Mouse (Mus musculus): ENCODE measurements around the gene Abcc5.
"Not testable (repeated sequence)": the region's sequence is repeated elsewhere in the genome, so short reads cannot be mapped to it uniquely, and the experiment has no call there.

Gene Abcc5

DNA sequence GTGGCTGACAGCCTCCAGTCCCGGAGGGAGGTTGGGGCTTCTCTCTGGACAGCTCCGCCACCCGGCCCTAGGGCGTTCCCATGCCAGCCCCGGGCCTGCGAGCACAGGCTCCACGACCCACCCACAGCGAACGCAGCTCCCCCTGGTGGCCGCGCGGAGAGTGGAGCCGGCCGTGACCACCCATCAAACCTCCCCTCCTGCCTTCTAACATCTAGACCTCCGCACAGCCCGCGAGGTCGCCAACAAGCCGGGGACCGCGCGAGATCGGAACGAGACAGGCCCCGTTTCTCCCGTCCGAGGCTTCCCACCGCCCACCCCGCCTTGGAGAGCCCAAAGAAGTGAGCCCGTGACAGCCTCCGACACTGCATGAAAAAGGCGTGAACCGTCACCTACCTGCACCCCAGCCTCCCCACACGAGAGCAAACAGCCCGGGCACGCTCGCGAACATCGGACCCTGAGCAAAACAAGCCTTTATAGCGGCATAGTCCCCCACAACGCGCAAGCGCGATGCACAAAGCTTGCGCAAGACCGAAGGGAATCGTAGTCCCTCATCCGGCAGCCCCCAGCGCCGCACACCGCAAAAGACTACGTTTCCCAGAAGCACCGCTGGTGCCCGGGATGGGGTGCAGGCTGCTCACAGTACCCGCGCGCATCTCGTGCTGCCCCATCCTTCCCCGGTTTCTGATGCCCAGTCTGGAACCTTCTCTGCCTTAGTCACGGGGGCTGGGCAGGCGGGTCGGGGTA lies at the start of gene Abcc5:
Gene Abcc5, minus strand, starts transcription at position 540 of the 744 bp plus-strand sequence.
- DNase-seq (ENCODE audit: low read depth, low spot score) = peak; percentile 91

DNA sequence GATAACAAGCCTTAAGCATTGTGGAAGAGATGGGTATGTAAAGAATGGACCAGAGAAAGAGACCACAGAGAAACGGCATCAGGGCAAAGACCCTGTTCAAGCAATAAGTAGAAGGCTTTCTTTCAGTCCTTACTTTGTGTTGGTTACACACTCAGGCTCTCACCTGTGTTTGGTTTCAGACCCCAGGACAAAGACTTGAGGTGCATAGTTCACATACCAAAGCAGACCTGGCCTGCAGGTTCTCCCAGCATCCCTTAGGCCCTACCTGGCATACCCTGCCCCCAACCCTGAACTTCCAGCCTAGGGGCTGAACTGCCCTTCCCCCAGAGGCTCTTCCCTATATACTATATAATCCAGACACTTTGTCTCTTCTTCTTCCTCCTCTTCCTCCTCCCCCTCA lies 49.1 kb upstream of the Abcc5 start:
- DNase-seq (ENCODE audit: low read depth, low spot score) = no peak

DNA sequence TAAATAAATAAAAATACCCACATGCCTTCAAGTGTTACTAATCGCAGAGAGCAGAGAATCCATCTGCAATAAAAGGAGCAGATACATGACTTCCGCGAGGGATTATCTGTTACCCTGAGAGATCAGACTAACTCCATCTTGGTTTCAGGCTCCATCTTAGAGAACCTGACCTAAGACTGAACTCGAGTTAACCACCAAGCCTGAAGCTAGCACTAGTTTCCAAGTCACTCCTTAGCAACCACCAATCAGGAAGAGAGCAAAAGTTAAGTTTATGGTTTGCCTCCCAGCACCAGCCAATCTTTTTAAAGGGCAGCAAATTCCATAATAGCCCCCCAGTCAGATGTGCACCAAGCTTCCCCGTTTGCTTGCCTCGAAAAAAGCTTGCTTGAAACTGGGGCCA lies 48.6 kb upstream of the Abcc5 start:
- no peak for DNase-seq (ENCODE audit: low read depth, low spot score)

DNA sequence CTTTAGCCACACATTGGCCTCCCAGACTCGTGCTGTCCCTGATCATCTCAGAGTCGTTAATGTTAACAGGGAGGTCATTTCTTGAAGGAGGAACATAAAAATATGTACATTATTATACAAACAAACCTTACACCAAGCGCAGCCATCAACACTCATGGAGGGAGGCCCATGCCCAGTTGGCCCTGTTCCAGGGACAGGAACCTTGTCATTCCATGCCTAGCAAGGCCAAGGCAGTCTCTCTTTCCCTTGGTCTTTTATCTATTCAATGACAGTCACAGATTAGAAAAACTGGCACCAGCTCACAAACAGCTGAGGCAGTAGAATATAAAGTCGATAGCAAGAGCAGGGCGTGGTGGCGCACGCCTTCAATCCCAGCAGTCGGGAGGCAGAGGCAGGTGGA lies 48.0 kb upstream of the Abcc5 start:
- DNase-seq (ENCODE audit: low read depth, low spot score) = no peak

DNA sequence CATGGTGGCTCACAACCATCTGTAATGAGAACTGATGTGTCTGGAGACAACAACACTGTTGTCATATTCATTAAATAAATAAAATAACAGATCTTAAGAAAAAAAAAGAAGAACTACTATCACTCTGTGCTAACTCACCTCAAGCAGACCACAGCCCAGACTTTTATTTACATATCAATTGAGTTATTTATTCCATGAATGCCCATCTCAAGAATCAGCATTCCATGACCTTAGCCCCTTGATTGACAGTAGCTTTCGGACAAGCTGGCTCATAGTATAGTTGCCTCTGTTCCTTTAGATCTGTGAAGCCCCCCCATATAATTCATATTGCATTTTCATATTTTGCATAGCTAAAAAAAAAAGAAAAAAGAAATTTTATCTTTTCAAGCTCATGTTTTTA lies 47.6 kb upstream of the Abcc5 start:
- DNase-seq (ENCODE audit: low read depth, low spot score) = no peak

DNA sequence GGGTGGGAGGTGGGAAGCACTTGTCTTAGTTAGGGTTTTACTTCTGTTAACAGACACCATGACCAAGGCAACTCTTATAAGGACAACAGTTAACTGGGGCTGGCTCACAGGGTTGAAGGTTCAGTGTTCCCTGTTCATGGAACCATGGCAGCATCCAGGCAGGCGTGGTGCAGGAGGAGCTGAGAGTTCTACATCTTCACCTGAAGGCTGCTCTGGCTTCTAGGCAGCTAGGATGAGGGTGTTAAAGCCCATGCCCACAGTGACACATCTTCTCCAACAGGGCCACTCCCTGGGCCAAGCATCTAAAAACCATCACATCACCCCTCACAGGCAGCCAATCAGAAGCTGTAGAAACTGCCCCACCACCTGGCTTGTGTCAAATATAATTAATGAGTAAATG lies 45.5 kb upstream of the Abcc5 start:
- no peak for DNase-seq (ENCODE audit: low read depth, low spot score)

DNA sequence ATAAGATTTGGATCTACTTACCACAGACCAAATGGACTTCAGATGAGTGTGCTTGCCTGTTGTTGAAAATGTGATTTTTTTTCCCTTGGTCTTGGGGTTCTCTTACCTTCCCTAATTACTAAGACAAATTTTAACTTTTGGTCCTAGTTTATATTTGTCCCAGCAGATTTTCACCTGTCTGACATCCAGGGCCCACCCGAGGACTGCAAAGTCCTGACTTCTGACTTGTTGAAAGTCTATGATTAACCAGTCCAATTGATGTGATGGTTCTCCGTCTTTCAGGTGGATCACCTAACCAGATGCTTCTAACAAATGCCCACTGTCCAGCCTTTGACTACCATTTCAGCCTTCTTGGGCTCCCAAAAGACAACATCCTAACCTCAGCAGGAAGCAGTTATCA lies 44.8 kb upstream of the Abcc5 start:
- DNase-seq (ENCODE audit: low read depth, low spot score) = no peak

DNA sequence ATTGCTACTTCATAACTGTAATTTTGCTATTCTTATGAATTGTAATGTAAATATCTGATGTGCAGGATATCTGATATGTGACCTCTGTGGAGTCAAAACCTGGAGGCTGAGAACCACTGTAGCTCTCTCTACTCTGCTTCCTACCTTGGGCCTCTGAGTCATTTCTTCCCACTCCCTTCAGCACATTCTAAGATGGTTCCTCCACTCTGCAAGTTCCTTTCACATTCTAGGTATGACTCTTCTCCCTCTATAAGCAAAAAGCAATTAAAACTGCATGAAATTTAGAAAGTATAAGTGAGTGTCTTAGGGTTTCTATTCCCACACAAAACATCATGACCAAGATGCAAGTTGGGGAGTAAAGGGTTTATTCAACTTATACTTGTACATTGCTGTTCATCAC lies 38.5 kb upstream of the Abcc5 start:
- DNase-seq (ENCODE audit: low read depth, low spot score) = no peak

DNA sequence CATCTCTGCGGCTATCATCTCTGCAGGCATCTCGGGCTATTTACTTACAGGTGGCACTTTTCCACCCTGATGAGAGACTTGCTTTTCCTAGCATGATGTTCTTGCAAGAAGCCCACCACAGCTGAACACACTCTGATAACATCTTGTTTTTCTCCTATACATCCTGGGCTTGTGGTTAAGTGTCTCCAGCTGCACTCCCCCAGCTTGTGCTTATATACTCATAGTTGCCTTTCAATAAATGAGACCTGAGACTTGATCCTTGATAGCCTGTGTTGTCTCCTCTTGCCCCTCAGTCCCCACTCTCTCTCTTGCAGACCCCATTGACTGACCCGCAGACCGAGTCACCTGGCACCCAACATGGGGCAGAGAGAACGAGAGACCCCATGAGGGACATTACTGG lies 32.5 kb upstream of the Abcc5 start:
- not testable (repeated sequence) for DNase-seq (ENCODE audit: low read depth, low spot score)

DNA sequence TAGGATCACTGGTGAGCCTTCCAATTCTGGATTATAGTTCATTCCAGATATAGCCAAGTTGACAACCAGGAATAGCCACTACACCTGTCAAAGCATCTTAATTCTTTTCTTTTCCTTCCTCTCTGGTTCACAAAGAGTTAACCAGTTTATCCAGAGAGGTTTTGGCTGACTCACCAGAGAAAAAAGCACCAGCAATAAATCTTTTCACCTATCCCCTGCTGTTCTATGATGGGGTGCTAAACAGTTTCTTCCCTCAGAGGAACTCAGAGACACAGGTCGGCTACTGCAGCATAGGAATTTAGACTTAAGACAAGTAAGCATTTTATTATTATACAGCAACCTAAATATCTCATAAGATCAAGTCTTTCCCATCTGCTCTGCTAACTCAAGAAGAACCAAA lies 29.9 kb upstream of the Abcc5 start:
- DNase-seq (ENCODE audit: low read depth, low spot score) = no peak

DNA sequence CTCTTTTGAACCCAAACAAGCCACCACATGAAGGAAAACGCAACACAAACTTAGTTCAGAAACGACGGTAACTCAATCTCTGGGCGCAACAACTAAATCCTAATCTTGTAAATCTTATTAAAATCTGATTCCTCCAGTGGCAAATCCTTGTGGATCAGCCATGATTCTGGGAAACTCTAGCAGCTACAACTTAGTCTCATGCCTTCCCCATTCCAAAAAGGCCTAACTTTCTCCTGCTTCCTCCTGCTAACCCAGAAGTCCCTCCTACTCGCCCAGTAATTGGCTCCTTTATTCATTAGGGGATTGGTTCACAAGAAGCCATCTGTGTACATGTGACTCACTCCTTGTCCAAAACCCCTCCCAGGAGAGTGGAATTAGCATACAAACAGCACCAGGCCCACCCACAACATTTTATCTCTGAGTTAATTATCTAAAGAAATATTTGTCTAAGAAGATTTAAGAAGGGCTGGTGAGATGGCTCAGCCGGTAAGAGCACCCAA lies 28.0 kb upstream of the Abcc5 start:
- DNase-seq (ENCODE audit: low read depth, low spot score) = no peak

DNA sequence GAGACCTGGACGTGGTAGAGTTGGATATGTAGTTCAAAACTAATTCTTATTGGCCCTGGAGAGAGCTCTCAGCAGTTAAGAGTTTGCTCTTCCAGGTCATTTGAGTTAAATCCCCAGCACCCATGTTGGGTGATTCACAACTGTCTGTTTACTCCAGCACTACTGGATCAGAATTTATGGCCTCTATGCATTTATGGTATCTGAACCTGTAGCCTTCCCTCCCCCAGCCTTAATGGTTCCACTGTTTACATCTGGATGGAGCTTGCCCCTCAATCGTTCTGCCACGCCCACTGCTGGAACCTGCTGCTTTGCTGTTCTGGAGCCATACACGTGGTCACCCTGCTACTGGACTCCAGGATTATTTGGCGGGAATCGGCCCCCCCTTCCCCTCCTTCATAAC lies 25.6 kb upstream of the Abcc5 start:
- DNase-seq (ENCODE audit: low read depth, low spot score) = no peak

DNA sequence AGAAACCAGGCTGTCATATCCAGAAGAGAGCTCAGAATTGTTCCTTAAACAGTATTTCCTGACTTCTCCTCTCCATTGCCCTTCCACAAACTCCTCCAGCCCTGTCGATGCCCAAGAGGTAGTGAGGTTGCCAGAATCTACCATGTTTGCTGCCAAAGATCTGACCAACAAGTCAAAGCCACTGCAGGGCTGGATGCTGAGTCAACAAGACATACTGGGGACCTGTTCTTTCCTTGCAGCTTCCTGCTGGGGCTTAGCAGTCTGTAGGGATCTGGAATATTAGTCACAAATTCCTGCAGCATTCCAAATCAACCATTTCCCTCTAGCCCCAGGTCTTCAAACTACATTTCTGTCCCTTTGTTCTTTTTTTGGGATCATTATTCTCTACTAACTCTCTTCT lies 19.7 kb upstream of the Abcc5 start:
- DNase-seq (ENCODE audit: low read depth, low spot score) = no peak

DNA sequence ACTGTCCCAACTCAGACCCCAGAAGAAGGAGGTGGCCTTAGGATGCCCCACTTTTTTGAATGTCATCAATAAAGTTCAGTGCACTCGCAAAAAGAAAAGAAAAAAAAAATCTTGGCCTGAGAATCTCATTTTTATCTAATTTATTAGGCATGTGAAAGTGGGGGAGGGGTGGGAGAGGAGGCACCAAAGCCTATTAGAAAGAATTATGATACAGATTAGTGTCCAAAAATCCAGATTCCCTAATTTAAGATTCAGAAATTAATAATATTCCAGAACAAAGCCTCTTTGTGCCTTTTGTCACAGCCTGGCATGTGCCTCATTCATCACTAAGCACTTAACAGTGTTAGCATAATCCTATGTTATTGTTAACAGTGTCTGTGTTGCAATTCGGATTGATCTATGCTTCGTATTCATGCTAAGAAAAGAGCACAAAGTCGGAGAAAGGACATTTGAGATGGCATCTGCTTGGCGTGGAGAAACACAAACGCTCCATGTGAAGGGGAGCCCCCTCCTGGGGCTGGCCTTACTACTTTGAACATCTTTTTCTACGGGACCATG lies 18.7 kb upstream of the Abcc5 start:
- DNase-seq (ENCODE audit: low read depth, low spot score) = no peak

DNA sequence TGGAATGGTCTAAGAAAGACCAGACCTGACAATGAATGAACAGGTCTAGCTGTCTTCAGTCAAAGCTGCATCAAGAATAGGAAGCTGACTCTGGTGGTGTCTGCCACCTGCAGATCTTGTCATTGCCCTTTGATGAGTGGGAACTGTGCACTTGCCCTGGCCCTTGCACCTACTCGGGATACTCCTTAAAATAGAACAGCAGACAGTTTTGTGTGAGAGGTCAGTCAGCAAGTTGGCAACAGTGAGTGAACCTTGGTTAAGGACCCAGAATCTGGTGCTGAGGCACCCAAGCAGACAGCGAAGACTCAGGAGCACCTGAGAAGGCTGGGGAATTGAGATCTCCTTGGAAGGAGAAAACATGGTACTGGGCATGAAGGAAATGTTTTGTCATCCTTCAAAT lies 16.7 kb upstream of the Abcc5 start:
- peak; percentile 64 for DNase-seq (ENCODE audit: low read depth, low spot score)

DNA sequence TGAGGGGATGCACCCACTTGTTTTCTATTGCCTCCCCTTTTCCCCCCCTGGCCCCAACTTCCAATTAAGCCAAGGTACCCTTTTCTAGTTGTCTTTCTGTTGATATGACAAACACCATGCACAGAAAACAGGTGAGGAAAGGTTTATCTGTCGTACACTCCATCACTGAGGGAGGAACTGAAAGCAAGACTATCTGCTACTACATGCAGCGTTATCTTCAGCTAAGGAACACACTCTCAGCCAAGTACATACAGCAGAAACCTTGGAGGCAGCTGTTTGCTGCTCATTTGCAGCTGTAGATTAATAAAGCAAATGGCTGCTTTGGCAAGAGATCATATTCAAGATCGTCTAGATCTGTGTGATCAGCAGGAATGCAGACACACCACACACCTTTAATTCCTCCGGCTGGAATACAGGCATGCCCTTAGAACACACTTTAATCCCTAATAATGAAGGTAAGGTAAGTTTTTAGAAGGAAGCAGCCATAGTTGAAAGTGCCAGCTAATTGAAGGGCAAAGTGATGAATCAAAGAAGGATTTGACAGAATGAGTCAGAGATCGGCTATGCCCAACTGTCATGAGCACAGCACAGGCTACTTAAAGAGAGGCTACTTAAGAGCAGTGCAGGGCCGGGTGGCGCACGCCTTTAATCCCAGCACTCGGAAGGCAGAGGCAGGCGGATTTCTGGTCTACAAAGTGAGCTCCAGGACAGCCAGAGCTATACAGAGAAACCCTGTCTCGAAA lies 12.7 kb upstream of the Abcc5 start:
- no peak for DNase-seq (ENCODE audit: low read depth, low spot score)

DNA sequence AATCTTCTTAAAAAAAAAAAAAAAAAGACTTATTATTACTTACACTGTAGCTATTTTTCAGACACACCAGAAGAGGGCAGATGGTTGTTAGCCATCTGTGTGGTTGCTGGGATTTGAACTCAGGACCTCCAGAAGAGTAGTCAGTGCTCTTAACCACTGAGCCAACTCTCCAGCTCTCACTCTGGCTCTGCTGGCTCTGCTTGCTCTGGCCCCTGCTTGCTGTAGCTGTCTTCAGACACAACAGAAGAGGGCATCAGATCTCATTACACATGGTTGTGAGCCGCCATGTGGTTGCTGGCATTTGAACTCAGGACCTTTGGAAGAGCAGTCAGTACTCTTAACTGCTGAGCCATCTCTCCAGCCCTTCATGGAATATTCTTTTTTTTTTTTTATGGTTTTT lies 11.9 kb upstream of the Abcc5 start:
- not testable (repeated sequence) for DNase-seq (ENCODE audit: low read depth, low spot score)

DNA sequence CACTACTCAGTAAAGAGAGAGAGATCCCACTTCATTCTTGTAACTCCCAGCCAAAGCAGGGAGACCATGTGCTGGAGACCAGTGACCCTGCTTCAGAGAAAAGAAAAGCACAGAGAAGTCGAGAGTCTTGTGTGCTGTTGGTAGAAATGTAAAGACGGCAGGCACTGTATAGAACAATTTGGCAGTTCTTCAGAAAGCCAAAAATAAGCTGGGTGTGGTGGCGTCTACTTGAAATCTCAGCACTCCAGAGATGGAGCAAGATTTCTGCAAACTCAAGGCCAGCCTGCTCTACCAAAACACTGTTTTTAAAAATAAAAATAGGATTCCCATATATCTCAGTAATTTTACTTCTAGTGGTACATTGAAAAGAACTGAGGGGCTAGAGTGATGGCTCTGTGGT lies 10.1 kb upstream of the Abcc5 start:
- DNase-seq (ENCODE audit: low read depth, low spot score) = no peak

DNA sequence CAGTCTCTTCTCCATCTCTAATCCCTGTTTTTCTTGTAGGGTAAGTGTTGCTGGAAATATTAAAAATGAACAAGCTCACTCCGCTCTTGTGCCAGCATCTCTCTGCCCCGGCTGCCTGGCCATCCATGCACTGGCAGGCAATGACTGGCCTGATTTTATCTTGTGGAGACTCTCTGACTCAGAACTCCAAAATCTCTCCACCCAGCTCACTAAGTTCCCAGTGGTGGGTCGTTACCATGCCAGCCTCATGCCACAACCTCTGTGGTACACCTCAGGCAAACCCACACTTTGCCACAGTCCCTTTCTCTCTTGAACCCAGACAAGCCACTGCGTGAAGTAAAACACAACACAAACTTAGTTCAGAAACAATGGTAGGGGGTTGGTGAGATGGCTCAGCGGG lies 3.1 kb upstream of the Abcc5 start:
- no peak for DNase-seq (ENCODE audit: low read depth, low spot score)

DNA sequence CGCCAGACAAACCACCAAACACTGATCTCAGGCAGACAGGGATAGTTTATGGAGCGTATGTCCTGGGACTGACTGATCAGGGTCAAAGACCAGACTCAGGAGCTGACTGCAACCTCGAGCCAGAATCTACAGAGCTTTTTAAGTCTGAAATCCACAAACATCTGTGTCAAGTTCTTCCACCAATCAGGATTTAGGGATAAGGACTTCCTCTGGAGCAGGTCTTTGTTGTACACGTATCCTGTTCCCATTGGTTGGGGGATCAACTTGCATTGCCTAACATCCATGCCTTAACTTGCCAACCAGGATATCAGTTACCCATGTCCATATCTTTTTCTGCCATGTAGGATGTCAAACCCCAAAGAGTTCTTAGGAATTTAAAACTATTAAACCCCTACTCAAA lies 1.4 kb upstream of the Abcc5 start:
- DNase-seq (ENCODE audit: low read depth, low spot score) = no peak

DNA sequence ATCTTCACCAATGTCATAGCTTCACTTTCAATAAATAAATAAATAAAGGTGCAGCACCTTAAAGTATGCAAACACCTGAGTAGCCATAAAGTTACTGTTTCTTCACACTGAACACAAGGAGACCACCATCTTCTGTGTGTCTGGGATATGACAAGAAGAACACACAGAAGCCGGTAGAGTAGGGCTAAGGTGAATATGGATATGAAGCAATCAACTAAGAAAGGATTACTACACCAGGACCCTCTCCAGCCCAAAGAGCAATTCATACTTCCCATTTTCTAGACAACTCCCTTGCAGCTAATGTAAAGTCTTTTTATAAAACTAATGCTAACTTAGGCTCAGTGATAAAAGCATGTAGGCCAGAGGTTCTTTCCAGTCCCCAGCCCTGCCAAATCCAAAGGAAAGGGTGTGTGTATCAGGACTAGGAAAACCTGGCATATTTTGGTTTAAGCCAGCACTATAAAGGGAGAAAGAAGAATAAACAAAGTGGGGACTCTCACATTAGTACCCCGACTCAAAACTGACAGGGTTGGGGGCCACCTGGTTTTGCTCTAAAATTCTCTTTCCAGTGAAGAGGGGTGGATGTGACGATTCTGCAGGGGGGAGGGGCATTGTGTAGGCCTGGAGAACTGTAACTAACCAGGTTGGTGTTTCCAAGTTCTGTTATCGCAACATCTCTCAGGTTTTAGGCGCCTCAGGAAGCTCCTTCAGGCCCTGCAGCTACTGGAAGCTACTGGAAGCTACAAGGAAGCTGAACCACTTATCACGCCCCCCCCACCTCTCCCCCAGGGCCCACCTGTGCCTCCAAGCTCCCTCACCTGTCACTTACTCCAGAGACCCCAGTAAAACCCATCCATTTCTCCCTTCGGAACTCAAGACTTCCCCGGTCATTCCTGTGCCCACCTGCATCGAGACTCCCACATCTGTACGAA lies 1.2 kb downstream of the Abcc5 start:
- no peak for DNase-seq (ENCODE audit: low read depth, low spot score)

DNA sequence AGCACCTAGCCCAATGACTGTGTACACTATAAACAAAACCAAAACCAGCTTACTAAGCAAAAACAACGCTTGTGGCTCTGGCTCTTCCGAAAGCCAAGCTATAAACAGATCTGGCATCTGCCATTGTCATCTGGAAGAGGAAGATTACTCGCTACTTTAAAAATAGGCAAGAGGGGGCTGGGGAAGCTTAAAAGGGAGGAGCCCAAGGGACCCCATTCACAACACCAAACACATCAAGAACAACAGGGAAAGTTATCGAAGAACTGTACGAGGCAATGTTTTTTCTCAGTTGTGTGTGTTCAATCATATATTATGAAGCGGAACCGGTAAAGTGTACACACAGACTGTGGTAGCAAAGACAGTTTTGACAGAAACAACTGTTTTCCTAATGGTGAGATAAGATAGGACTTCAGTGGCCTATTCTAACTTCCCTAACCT lies 1.9 kb downstream of the Abcc5 start:
- peak; percentile 75 for DNase-seq (ENCODE audit: low read depth, low spot score)
